Mouse (Mus musculus) layer of hippocampus, postnatal 36 days (tissue): ENCODE results near the gene Gucd1. TPM values are rescaled to one million over a fixed set of nuclear protein-coding genes. Genes with fewer than 3 reads are reported as not detected.
A peak's percentile ranks its signal among the peaks of the same experiment; 100 is the strongest.
"Not testable (repeated sequence)": the region's sequence is repeated elsewhere in the genome, so short reads cannot be mapped to it uniquely, and the experiment has no call there.

ENCODE experiments used
- DNase-seq, 2 experiments: peaks; one replicate each; pipeline ENCODE4 v3.0.0; 2022
- total RNA-seq, 2 experiments: library from RNA; stranded (reverse); gene quantifications; 2 replicates each; pipeline ENCODE4 v1.2.3; 2021

The Gucd1 gene
- total RNA-seq, 2 experiments from 2014 or later: 14.8 to 16.1 TPM

GRCm38 (mm10) chr10:75534934-75535333 lies 17.2 kb upstream of the Gucd1 start:
- DNase-seq: no peak

GRCm38 (mm10) chr10:75534216-75534615 lies 16.4 kb upstream of the Gucd1 start:
- no peak for DNase-seq

- no peak for DNase-seq
Measured at GRCm38 (mm10) chr10:75531532-75532090, 13.8 kb upstream of the Gucd1 start.

- no peak for DNase-seq
Measured at GRCm38 (mm10) chr10:75530322-75530721, 12.6 kb upstream of the Gucd1 start.

- DNase-seq: not testable (repeated sequence)
Measured at GRCm38 (mm10) chr10:75525450-75525849, 7.7 kb upstream of the Gucd1 start.

GRCm38 (mm10) chr10:75521643-75522042 lies 3.9 kb upstream of the Gucd1 start:
- no peak for DNase-seq

- no peak for DNase-seq
Measured at GRCm38 (mm10) chr10:75520581-75520980, 2.8 kb upstream of the Gucd1 start.

GRCm38 (mm10) chr10:75517073-75517757 lies 557 bp downstream of the Gucd1 start, which contains the start of gene Snrpd3:
Gene Snrpd3 (plus strand): TSS chr10:75517551.
- peak; percentile 90 to 91 for DNase-seq

GRCm38 (mm10) chr10:75516724-75517072 lies 1.1 kb downstream of the Gucd1 start:
- no peak for DNase-seq

GRCm38 (mm10) chr10:75516038-75516723 lies 1.6 kb downstream of the Gucd1 start:
- DNase-seq: no peak

GRCm38 (mm10) chr10:75515216-75516037 lies 2.3 kb downstream of the Gucd1 start:
- no peak for DNase-seq

- DNase-seq: no peak
Measured at GRCm38 (mm10) chr10:75514361-75514760, 3.4 kb downstream of the Gucd1 start.

- DNase-seq: no peak
Measured at GRCm38 (mm10) chr10:75513306-75514067, 4.3 kb downstream of the Gucd1 start.

- DNase-seq: no peak
Measured at GRCm38 (mm10) chr10:75512796-75513195, 5.0 kb downstream of the Gucd1 start.

GRCm38 (mm10) chr10:75511897-75512296 lies 5.9 kb downstream of the Gucd1 start:
- no peak for DNase-seq

- no peak for DNase-seq
Measured at GRCm38 (mm10) chr10:75511060-75511459, 6.7 kb downstream of the Gucd1 start.

GRCm38 (mm10) chr10:75510446-75510845 lies 7.3 kb downstream of the Gucd1 start:
- DNase-seq: no peak

GRCm38 (mm10) chr10:75505928-75506327 lies 11.8 kb downstream of the Gucd1 start:
- not testable (repeated sequence) for DNase-seq

- DNase-seq: no peak
Measured at GRCm38 (mm10) chr10:75505130-75505495, 12.7 kb downstream of the Gucd1 start.

GRCm38 (mm10) chr10:75504234-75505129 lies 13.3 kb downstream of the Gucd1 start:
- no peak for DNase-seq

- DNase-seq: no peak
Measured at GRCm38 (mm10) chr10:75503692-75504091, 14.1 kb downstream of the Gucd1 start.
